Mouse (Mus musculus): Measurements from ENCODE around the gene Dstn.

DNA sequence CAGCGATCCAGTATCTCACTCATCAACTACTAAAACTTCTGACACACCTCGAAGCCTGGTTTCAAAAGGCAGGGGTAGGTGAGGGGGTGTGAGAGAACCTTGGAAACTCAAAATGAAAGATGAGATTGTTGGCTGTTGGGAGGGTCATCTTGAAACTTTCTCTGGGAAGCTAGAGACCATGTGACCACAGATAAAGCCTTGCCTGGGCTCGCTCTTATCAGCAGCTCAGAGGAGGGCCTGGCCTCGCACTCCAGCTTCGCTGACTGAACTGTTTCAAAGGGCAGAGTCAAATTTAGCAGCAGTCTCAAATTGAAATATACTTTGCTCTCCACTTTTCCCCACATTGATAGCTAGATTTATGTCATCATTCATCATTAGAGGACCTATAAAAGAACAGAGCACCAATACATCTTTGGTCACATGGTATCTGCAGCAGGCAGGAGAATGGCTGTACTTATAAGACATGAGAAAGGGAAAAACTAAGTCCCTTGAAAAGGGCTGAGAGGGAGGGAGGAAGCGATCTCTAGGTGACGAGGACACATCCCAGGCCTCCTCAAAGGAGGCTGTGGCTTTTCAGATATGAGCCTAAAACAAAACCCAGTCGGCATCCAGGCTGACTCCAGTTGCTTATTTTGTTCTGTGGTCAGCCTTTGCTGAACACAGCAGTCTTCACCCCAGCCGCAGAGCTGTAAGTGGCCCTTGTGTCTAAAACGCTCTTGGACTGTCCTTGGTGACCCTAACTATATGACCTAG lies 44.0 kb upstream of the Dstn start:
- TF ChIP-seq POLR2A (IDR thresholded peaks at IDR 0.05; ENCODE audit: insufficient read depth, low read length): no peak
- TF ChIP-seq CTCF (IDR thresholded peaks at IDR 0.05; ENCODE audit: low read depth, low read length): no peak
- no peak for TF ChIP-seq EP300 (IDR thresholded peaks at IDR 0.05; ENCODE audit: insufficient read depth, low read depth, low read length)
